Mouse (Mus musculus) liver, embryonic 12.5 days (tissue): ENCODE data around the gene Serpini1. TPM values are rescaled to one million over a fixed set of nuclear protein-coding genes. Genes with fewer than 3 reads are reported as not detected.
A peak's percentile ranks its signal among the peaks of the same experiment; 100 is the strongest.

Experiments
- ATAC-seq: fragments of 200-750 bp; cut with Nextera tagmentation; 2 replicates; pipeline ENCODE4 v1.8.0; 2017; ENCODE audit warnings: moderate number of reproducible peaks, mild to moderate bottlenecking, moderate library complexity
- H3K27ac ChIP-seq: fragments of 300-500 bp; sonication (generic); 2 replicates; pipeline ENCODE4 v1.5.1; 2016; ENCODE audit warnings: mild to moderate bottlenecking
- H3K27me3 ChIP-seq: fragments of 300-500 bp; sonication (generic); replicated peaks from 2 replicates; pipeline ENCODE4 v1.6.1; 2016; ENCODE audit warnings: mild to moderate bottlenecking, moderate library complexity
- H3K36me3 ChIP-seq: fragments of 300-500 bp; sonication (generic); 2 replicates; pipeline ENCODE4 v1.6.1; 2016; ENCODE audit warnings: mild to moderate bottlenecking, moderate library complexity
- H3K4me1 ChIP-seq: fragments of 300-500 bp; sonication (generic); 2 replicates; pipeline ENCODE4 v1.6.1; 2016
- H3K4me2 ChIP-seq: fragments of 300-500 bp; sonication (generic); 2 replicates; pipeline ENCODE4 v1.6.1; 2016; ENCODE audit warnings: mild to moderate bottlenecking, moderate library complexity
- H3K4me3 ChIP-seq: fragments of 300-500 bp; sonication (generic); 2 replicates; pipeline ENCODE4 v1.5.1; 2016; ENCODE audit warnings: mild to moderate bottlenecking, moderate library complexity
- H3K9ac ChIP-seq: fragments of 300-500 bp; sonication (generic); 2 replicates; pipeline ENCODE4 v1.6.1; 2016; ENCODE audit warnings: mild to moderate bottlenecking, moderate library complexity
- H3K9me3 ChIP-seq: fragments of 300-500 bp; sonication (generic); replicated peaks from 2 replicates; pipeline ENCODE4 v1.6.1; 2016; ENCODE audit warnings: mild to moderate bottlenecking, moderate library complexity
- WGBS: fragments of 180-500 bp; shearing (Covaris S2); methylation state at CpG from one replicate; pipeline ENCODE4 v1.1.7; 2016; ENCODE audit not compliant: insufficient replicate concordance; 5-methylcytosine and 5-hydroxymethylcytosine counted together
- polyA plus RNA-seq: library from polyadenylated mRNA; unstranded; fragments of >200 nt; fragmentation: Nextera tagmentation; extraction: Ambion mirVana; gene quantifications from 2 replicates; pipeline ENCODE4 v1.2.1, GENCODE M21; 2016

Gene Serpini1
- polyA plus RNA-seq, 1 experiment from 2014 or later: 0.62 TPM

- H3K4me1 ChIP-seq: peaks cover 30% of the 10 kb centered on the region
- H3K27me3 ChIP-seq: no peaks in the 10 kb centered on the region
- peak within 1 kb of the TSS; percentile 77 for H3K4me3 ChIP-seq
- peak within 1 kb of the TSS; percentile 91 for H3K9ac ChIP-seq
- peak within 1 kb of the TSS; percentile 95 for H3K27ac ChIP-seq
- H3K4me2 ChIP-seq: peak within 1 kb of the TSS; percentile 90
- no peaks in the 10 kb centered on the region for H3K36me3 ChIP-seq
- peak; percentile 92 for ATAC-seq
- WGBS: 1% methylated on average over 35 of the region's 35 CpGs
- H3K9me3 ChIP-seq: no peaks in the 10 kb centered on the region
Observed at GRCm38 (mm10) chr3:75556695-75557291, 554 bp upstream of the Serpini1 start, which contains the start of gene Pdcd10. Gene Pdcd10, minus strand, starts transcription at chr3:75556856.

GRCm38 (mm10) chr3:75574074-75574473, 16.7 kb downstream of the Serpini1 start:
- H3K9ac ChIP-seq: no peak overlapping the region
- WGBS: 68% methylated on average over 2 of the region's 2 CpGs
- no peak overlapping the region for H3K27ac ChIP-seq
- no peak overlapping the region for H3K4me2 ChIP-seq
- no peaks in the 10 kb centered on the region for H3K4me1 ChIP-seq
- H3K9me3 ChIP-seq: no peaks in the 10 kb centered on the region
- H3K36me3 ChIP-seq: no peaks in the 10 kb centered on the region
- ATAC-seq: no peak
- H3K27me3 ChIP-seq: no peaks in the 10 kb centered on the region
- H3K4me3 ChIP-seq: no peak overlapping the region

- H3K36me3 ChIP-seq: no peaks in the 10 kb centered on the region
- no peaks in the 10 kb centered on the region for H3K9me3 ChIP-seq
- WGBS: 54% methylated on average over 1 of the region's 1 CpGs
- no peaks in the 10 kb centered on the region for H3K4me1 ChIP-seq
- no peak overlapping the region for H3K27ac ChIP-seq
- ATAC-seq: no peak
- H3K4me2 ChIP-seq: no peak overlapping the region
- no peaks in the 10 kb centered on the region for H3K27me3 ChIP-seq
- H3K9ac ChIP-seq: no peak overlapping the region
- H3K4me3 ChIP-seq: no peak overlapping the region
Observed at GRCm38 (mm10) chr3:75575582-75575981, 18.2 kb downstream of the Serpini1 start.

- Histone ChIP-seq H3K36me3 (no peaks in the 10 kb centered on the region), H3K4me2 (no peak overlapping the region), H3K9ac (no peak overlapping the region), H3K4me3 (no peak overlapping the region), H3K9me3 (no peaks in the 10 kb centered on the region), H3K27me3 (no peaks in the 10 kb centered on the region), H3K4me1 (no peaks in the 10 kb centered on the region), H3K27ac (no peak overlapping the region)
- ATAC-seq: no peak
- 37% methylated on average over 4 of the region's 4 CpGs for WGBS
Observed at GRCm38 (mm10) chr3:75579352-75579751, 22.0 kb downstream of the Serpini1 start.

GRCm38 (mm10) chr3:75583293-75583692, 25.9 kb downstream of the Serpini1 start:
- no peaks in the 10 kb centered on the region for H3K36me3 ChIP-seq

GRCm38 (mm10) chr3:75584898-75585297, 27.6 kb downstream of the Serpini1 start:
- Histone ChIP-seq H3K27ac (no peak overlapping the region), H3K4me3 (no peak overlapping the region), H3K9me3 (no peaks in the 10 kb centered on the region), H3K9ac (no peak overlapping the region), H3K4me2 (no peak overlapping the region), H3K4me1 (no peaks in the 10 kb centered on the region), H3K27me3 (no peaks in the 10 kb centered on the region), H3K36me3 (no peaks in the 10 kb centered on the region)
- WGBS: 63% methylated on average over 4 of the region's 4 CpGs
- ATAC-seq: no peak

More at GRCm38 (mm10) chr3:75583293-75583692, 25.9 kb downstream of the Serpini1 start:
- no peaks in the 10 kb centered on the region for H3K27me3 ChIP-seq
- H3K27ac ChIP-seq: no peak overlapping the region
- ATAC-seq: no peak
- H3K4me2 ChIP-seq: no peak overlapping the region
- H3K9ac ChIP-seq: no peak overlapping the region
- H3K4me1 ChIP-seq: no peaks in the 10 kb centered on the region
- no peak overlapping the region for H3K4me3 ChIP-seq
- H3K9me3 ChIP-seq: no peaks in the 10 kb centered on the region
- 83% methylated on average over 3 of the region's 3 CpGs for WGBS

GRCm38 (mm10) chr3:75611019-75611418, 53.7 kb downstream of the Serpini1 start:
- no peaks in the 10 kb centered on the region for H3K4me1 ChIP-seq
- H3K4me2 ChIP-seq: no peak overlapping the region
- H3K27me3 ChIP-seq: no peaks in the 10 kb centered on the region
- no peak overlapping the region for H3K4me3 ChIP-seq
- H3K27ac ChIP-seq: no peak overlapping the region
- H3K36me3 ChIP-seq: no peaks in the 10 kb centered on the region
- ATAC-seq: no peak
- no peak overlapping the region for H3K9ac ChIP-seq
- 61% methylated on average over 7 of the region's 7 CpGs for WGBS
- H3K9me3 ChIP-seq: no peaks in the 10 kb centered on the region

GRCm38 (mm10) chr3:75624627-75625026, 67.3 kb downstream of the Serpini1 start:
- H3K9ac ChIP-seq: no peak overlapping the region
- no peaks in the 10 kb centered on the region for H3K4me1 ChIP-seq
- no peak overlapping the region for H3K4me3 ChIP-seq
- H3K27me3 ChIP-seq: no peaks in the 10 kb centered on the region
- 77% methylated on average over 2 of the region's 2 CpGs for WGBS
- ATAC-seq: no peak
- H3K36me3 ChIP-seq: no peaks in the 10 kb centered on the region
- H3K4me2 ChIP-seq: no peak overlapping the region
- H3K27ac ChIP-seq: no peak overlapping the region
- H3K9me3 ChIP-seq: no peaks in the 10 kb centered on the region

- Histone ChIP-seq H3K9me3 (no peaks in the 10 kb centered on the region), H3K36me3 (no peaks in the 10 kb centered on the region), H3K27ac (no peak overlapping the region), H3K4me1 (no peaks in the 10 kb centered on the region), H3K4me2 (no peak overlapping the region), H3K9ac (no peak overlapping the region), H3K4me3 (no peak overlapping the region), H3K27me3 (no peaks in the 10 kb centered on the region)
- 57% methylated on average over 4 of the region's 4 CpGs for WGBS
- no peak for ATAC-seq
Observed at GRCm38 (mm10) chr3:75630988-75631615, 73.8 kb downstream of the Serpini1 start.

GRCm38 (mm10) chr3:75633221-75633620, 75.9 kb downstream of the Serpini1 start:
- Histone ChIP-seq H3K4me3 (no peak overlapping the region), H3K9ac (no peak overlapping the region), H3K4me2 (no peak overlapping the region), H3K27me3 (no peaks in the 10 kb centered on the region), H3K36me3 (no peaks in the 10 kb centered on the region), H3K4me1 (no peaks in the 10 kb centered on the region), H3K9me3 (no peaks in the 10 kb centered on the region), H3K27ac (no peak overlapping the region)
- no peak for ATAC-seq
- WGBS: 58% methylated on average over 1 of the region's 1 CpGs

GRCm38 (mm10) chr3:75633635-75634034, 76.3 kb downstream of the Serpini1 start:
- no peaks in the 10 kb centered on the region for H3K4me1 ChIP-seq
- H3K4me3 ChIP-seq: no peak overlapping the region
- H3K4me2 ChIP-seq: no peak overlapping the region
- no peak overlapping the region for H3K27ac ChIP-seq
- no peak overlapping the region for H3K9ac ChIP-seq
- no peaks in the 10 kb centered on the region for H3K9me3 ChIP-seq
- no peaks in the 10 kb centered on the region for H3K36me3 ChIP-seq
- H3K27me3 ChIP-seq: no peaks in the 10 kb centered on the region
- no peak for ATAC-seq
- 63% methylated on average over 4 of the region's 4 CpGs for WGBS

GRCm38 (mm10) chr3:75635648-75636047, 78.3 kb downstream of the Serpini1 start:
- no peaks in the 10 kb centered on the region for H3K4me1 ChIP-seq
- no peak overlapping the region for H3K9ac ChIP-seq
- H3K27me3 ChIP-seq: no peaks in the 10 kb centered on the region
- no peak for ATAC-seq
- no peak overlapping the region for H3K27ac ChIP-seq
- WGBS: 76% methylated on average over 1 of the region's 1 CpGs
- H3K4me3 ChIP-seq: no peak overlapping the region
- no peak overlapping the region for H3K4me2 ChIP-seq
- no peaks in the 10 kb centered on the region for H3K36me3 ChIP-seq
- no peaks in the 10 kb centered on the region for H3K9me3 ChIP-seq
